30 mouse cellular contexts compared by ENCODE assay signal in the genomic region with DNA sequence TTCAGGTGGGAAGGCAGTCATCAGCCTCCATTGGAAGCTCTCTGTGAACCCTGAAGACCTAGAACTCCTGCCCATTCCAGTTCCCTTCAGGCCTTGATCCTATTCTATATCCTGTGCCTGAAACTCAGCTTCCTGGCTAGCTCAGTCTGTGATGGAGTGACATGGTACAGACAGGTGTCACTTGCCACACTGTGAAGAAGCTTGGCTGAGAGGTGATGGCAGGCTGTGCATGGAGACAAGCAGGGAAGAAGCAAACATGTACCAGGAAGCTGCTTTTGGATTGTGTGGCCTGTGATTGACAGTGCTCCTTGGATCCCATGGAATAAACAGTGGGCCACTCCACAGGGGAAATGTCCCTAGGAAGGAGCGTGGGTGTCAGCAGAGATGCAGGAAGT. TPM values are rescaled to one million over a fixed set of nuclear protein-coding genes. Genes with fewer than 3 reads are reported as not detected.
DNase-seq lines count a peak whose midpoint lies in the region; ATAC-seq and TF ChIP-seq lines count a peak whose summit lies in the region.
"Had no signal": no experiment of that assay in that cellular context is flagged by ENCODE, and none has a peak within 500 bp of the region (broad histone marks: within the 10 kb centered on the region; RNA-seq: fewer than 3 reads in every experiment).

No protein-coding gene starts in this region.

- TF ChIP-seq CTCF in lung, postnatal 0 days (IDR thresholded peaks at IDR 0.05) = no peak

- 0 out of 2 replicates have a peak overlapping the region, but pooled peaks have one; percentile 3 for H3K27ac ChIP-seq in kidney, embryonic 15.5 days
- H3K27ac ChIP-seq in lung, postnatal 0 days (ENCODE audit: low read length) = no peak overlapping the region
- H3K27ac ChIP-seq in macrophage = peak overlapping the region; percentile 72
- H3K27ac ChIP-seq: embryonic facial prominence, embryonic 10.5 days; embryonic facial prominence, embryonic 12.5 days; forebrain, embryonic 13.5 days; forebrain, embryonic 15.5 days had no signal

- DNase-seq in kidney, postnatal 36 days = no peak
- peak; percentile 9 for DNase-seq in lung, postnatal 0 days (ENCODE audit: low spot score)
- no peak for DNase-seq in lung, adult 18-20 months
- DNase-seq in testis, postnatal 10 days (ENCODE audit: low spot score) = peak; percentile 23
- no peak for DNase-seq in testis, postnatal 14 days (ENCODE audit: low spot score)
- DNase-seq in cerebellum, adult 9-11 months = no peak
- DNase-seq: adrenal gland, adult 8-10 months; adrenal gland, postnatal 14 days; adrenal gland, postnatal 36 days; cerebellum, adult 11 months; cerebellum, adult 18-20 months; cerebellum, adult 8-10 months; cerebellum, postnatal 10 days; cerebellum, postnatal 25 days; forebrain, postnatal 0 days had no signal

- peaks cover 21% of the 10 kb centered on the region for H3K36me3 ChIP-seq in kidney, embryonic 15.5 days
- 0 out of 2 replicates have a peak, but pooled peaks cover 10% of the 10 kb centered on the region for H3K36me3 ChIP-seq in lung, postnatal 0 days (ENCODE audit: insufficient read depth, low read length)
- H3K36me3 ChIP-seq in macrophage (ENCODE audit: inconsistent target) = no peaks in the 10 kb centered on the region

- H3K4me3 ChIP-seq in kidney, embryonic 15.5 days (replicated peaks) = no peak overlapping the region
- no peak overlapping the region for H3K4me3 ChIP-seq in lung, postnatal 0 days (ENCODE audit: low read depth, low read length)
- no peak overlapping the region for H3K4me3 ChIP-seq in macrophage (ENCODE audit: inconsistent target)
- H3K4me3 ChIP-seq: embryonic facial prominence, embryonic 10.5 days; embryonic facial prominence, embryonic 12.5 days; forebrain, embryonic 13.5 days; forebrain, embryonic 15.5 days had no signal

- H3K9me3 ChIP-seq in kidney, embryonic 15.5 days (replicated peaks) = no peaks in the 10 kb centered on the region
- no peaks in the 10 kb centered on the region for H3K9me3 ChIP-seq in lung, postnatal 0 days (ENCODE audit: low read length)
- H3K9me3 ChIP-seq: embryonic facial prominence, embryonic 10.5 days; embryonic facial prominence, embryonic 12.5 days; forebrain, embryonic 13.5 days; forebrain, embryonic 15.5 days; G1E had no signal

- no peak for ATAC-seq in kidney, embryonic 15.5 days (replicated peaks; ENCODE audit: low FRiP score)
- peak; percentile 46 for ATAC-seq in lung, postnatal 0 days
- ATAC-seq: activated CD4-positive, CD25-positive, alpha-beta regulatory T cell, adult 4 months; CD4-positive, CD25-positive, alpha-beta regulatory T cell, adult 4 months; forebrain, embryonic 13.5 days; forebrain, embryonic 15.5 days; forebrain, postnatal 0 days; Patski had no signal

- no peak overlapping the region for H3K4me2 ChIP-seq in kidney, embryonic 15.5 days
- H3K4me2 ChIP-seq in lung, postnatal 0 days (replicated peaks; ENCODE audit: low read depth, low read length) = no peak overlapping the region
- H3K4me2 ChIP-seq: embryonic facial prominence, embryonic 12.5 days; forebrain, embryonic 13.5 days; forebrain, embryonic 15.5 days had no signal

- H3K4me1 ChIP-seq in kidney, embryonic 15.5 days = no peaks in the 10 kb centered on the region
- H3K4me1 ChIP-seq in lung, postnatal 0 days (ENCODE audit: insufficient read depth, low read depth, low read length) = no peaks in the 10 kb centered on the region
- H3K4me1 ChIP-seq: embryonic facial prominence, embryonic 10.5 days; embryonic facial prominence, embryonic 12.5 days; forebrain, embryonic 13.5 days; forebrain, embryonic 15.5 days had no signal

- no peaks in the 10 kb centered on the region for H3K27me3 ChIP-seq in kidney, embryonic 15.5 days
- no peaks in the 10 kb centered on the region for H3K27me3 ChIP-seq in lung, postnatal 0 days (replicated peaks; ENCODE audit: insufficient read depth, low read length)
- H3K27me3 ChIP-seq: CH12.LX; embryonic facial prominence, embryonic 12.5 days; forebrain, embryonic 13.5 days; forebrain, embryonic 15.5 days; Patski had no signal

- H3K9ac ChIP-seq in kidney, embryonic 15.5 days = no peak overlapping the region
- no peak overlapping the region for H3K9ac ChIP-seq in lung, postnatal 0 days (replicated peaks; ENCODE audit: low read depth)
- H3K9ac ChIP-seq: embryonic facial prominence, embryonic 12.5 days; forebrain, embryonic 13.5 days; forebrain, embryonic 15.5 days; forebrain, postnatal 0 days had no signal

- no peaks in the 10 kb centered on the region for H3K79me2 ChIP-seq in macrophage (ENCODE audit: inconsistent target)

- TF ChIP-seq EP300 in lung, postnatal 0 days (IDR thresholded peaks at IDR 0.05) = no peak

- WGBS in kidney, embryonic 15.5 days = 79% methylated on average over 1 of the region's 1 CpGs
- 67% methylated on average over 1 of the region's 1 CpGs for WGBS in lung, postnatal 0 days
- WGBS in macrophage (ENCODE audit: missing documents) = 78% methylated on average over 1 of the region's 1 CpGs

RNA-seq across cellular contexts. Expression of a gene that starts 34.6 kb away (rescaled TPM):
- 38.7 and 42.0 TPM in 2 replicates for polyA plus RNA-seq in kidney, embryonic 15.5 days (2015; fragmentation: Nextera tagmentation; extraction: Ambion mirVana)
- polyA plus RNA-seq in lung, postnatal 0 days (2015; fragmentation: Nextera tagmentation; extraction: Ambion mirVana) = 17.7 and 18.3 TPM in 2 replicates
- total RNA-seq in macrophage (2018; cell fraction: chromatin; rRNA removed) = 10 to 100 TPM; 37.3 to 83.3 (median 55.3) TPM
- total RNA-seq in macrophage (2018; cell fraction: cytosol; rRNA removed) = 10 to 100 TPM in 2 of 26 experiments, 1 to 10 TPM in 24; 6.5 to 11.2 (median 8.5) TPM
- total RNA-seq in macrophage (2018; cell fraction: nucleus; rRNA removed) = 10 to 100 TPM; 18.3 to 46.9 (median 30.4) TPM
- polyA plus RNA-seq in macrophage (2018) = 5.7 to 11.6 TPM (median 6.5 TPM) in 3 replicates

RNA-seq across cellular contexts. Expression of a gene that starts 35.9 kb away (rescaled TPM):
- not detected in 2 replicates for polyA plus RNA-seq in kidney, embryonic 15.5 days (2015; fragmentation: Nextera tagmentation; extraction: Ambion mirVana)
- 0.38 and 0.56 TPM in 2 replicates for polyA plus RNA-seq in lung, postnatal 0 days (2015; fragmentation: Nextera tagmentation; extraction: Ambion mirVana)
- total RNA-seq in macrophage (2018; cell fraction: chromatin; rRNA removed) = not detected
- total RNA-seq in macrophage (2018; cell fraction: cytosol; rRNA removed) = not detected
- total RNA-seq in macrophage (2018; cell fraction: nucleus; rRNA removed) = not detected
- polyA plus RNA-seq in macrophage (2018) = not detected in 3 replicates
- total RNA-seq: adrenal gland, adult 18-20 months; adrenal gland, postnatal 14 days; adrenal gland, postnatal 36 days; forebrain, postnatal 0 days; G1E had no signal
- polyA plus RNA-seq: brain, embryonic 14.5 days; embryonic facial prominence, embryonic 10.5 days; embryonic facial prominence, embryonic 12.5 days; embryonic facial prominence, embryonic 14.5 days; forebrain, embryonic 11.5 days; forebrain, embryonic 13.5 days; forebrain, embryonic 15.5 days; forebrain, postnatal 0 days; G1E; Patski had no signal

RNA-seq across cellular contexts. Expression of a gene that starts 52.0 kb away (rescaled TPM):
- polyA plus RNA-seq in kidney, embryonic 15.5 days (2015; fragmentation: Nextera tagmentation; extraction: Ambion mirVana) = 43.8 and 45.0 TPM in 2 replicates
- 79.7 and 80.0 TPM in 2 replicates for polyA plus RNA-seq in lung, postnatal 0 days (2015; fragmentation: Nextera tagmentation; extraction: Ambion mirVana)
- 100 to 1,000 TPM in 5 of 26 experiments, 10 to 100 TPM in 21; 15.5 to 176 (median 41.8) TPM for total RNA-seq in macrophage (2018; cell fraction: chromatin; rRNA removed)
- 100 to 1,000 TPM in 16 of 26 experiments, 10 to 100 TPM in 10; 76.4 to 182 (median 126) TPM for total RNA-seq in macrophage (2018; cell fraction: cytosol; rRNA removed)
- 100 to 1,000 TPM in 11 of 26 experiments, 10 to 100 TPM in 15; 27.5 to 150 (median 93.8) TPM for total RNA-seq in macrophage (2018; cell fraction: nucleus; rRNA removed)
- polyA plus RNA-seq in macrophage (2018) = 52.0 to 123 TPM (median 66.9 TPM) in 3 replicates

RNA-seq across cellular contexts. Expression of a gene that starts 52.3 kb away (rescaled TPM):
- 0.26 and 0.57 TPM in 2 replicates for polyA plus RNA-seq in kidney, embryonic 15.5 days (2015; fragmentation: Nextera tagmentation; extraction: Ambion mirVana)
- polyA plus RNA-seq in lung, postnatal 0 days (2015; fragmentation: Nextera tagmentation; extraction: Ambion mirVana) = 0.13 and 0.50 TPM in 2 replicates
- 1 to 10 TPM in 17 of 26 experiments, under 1 TPM in 5, not detected in 4; 0.56 to 3.3 (median 1.8) TPM for total RNA-seq in macrophage (2018; cell fraction: chromatin; rRNA removed)
- under 1 TPM in 12 of 26 experiments, not detected in 14; 0.03 to 0.38 (median 0.17) TPM for total RNA-seq in macrophage (2018; cell fraction: cytosol; rRNA removed)
- total RNA-seq in macrophage (2018; cell fraction: nucleus; rRNA removed) = 1 to 10 TPM in 19 of 26 experiments, under 1 TPM in 4, not detected in 3; 0.40 to 5.9 (median 2.1) TPM
- 0.11 TPM in 1 of 3 replicates, not detected in the others for polyA plus RNA-seq in macrophage (2018)
- total RNA-seq: CH12.LX, G1E had no signal
- polyA plus RNA-seq: CD4-positive, CD25-positive, alpha-beta regulatory T cell, adult 4 months; embryonic facial prominence, embryonic 10.5 days; embryonic facial prominence, embryonic 14.5 days; forebrain, embryonic 11.5 days; forebrain, embryonic 13.5 days; G1E had no signal

Comparison
In these comparisons a context has a peak if more than half of its experiments do, and no peak if none do; other contexts are left out.
1. DNase-seq: peak in lung, postnatal 0 days (single experiment) and testis, postnatal 10 days (single experiment); none in kidney, postnatal 36 days (0 of 2), lung, adult 18-20 months (0 of 2), testis, postnatal 14 days (single experiment) and cerebellum, adult 9-11 months (single experiment).